Mouse (Mus musculus) MEL (cell line): ENCODE results near the gene Trim26. TPM values are rescaled to one million over a fixed set of nuclear protein-coding genes. Genes with fewer than 3 reads are reported as not detected.

Experiments used
- DNase-seq: peaks from one replicate; pipeline ENCODE4 v3.0.0; 2011; ENCODE audit warnings: low read depth, low spot score
- H3K27ac ChIP-seq: 2 replicates; pipeline ENCODE4 v1.5.1; 2012; ENCODE audit warnings: low read depth, mild to moderate bottlenecking, control low read depth, low read length, moderate library complexity; ENCODE audit not compliant: control insufficient read depth
- H3K27me3 ChIP-seq, 2 experiments: fragments of 150-350 bp in 1 of 2; sonication (generic) in 1 of 2; 2 replicates each; pipeline ENCODE4 v1.6.1; 2012; ENCODE audit warnings: low read length in 2 of 2, mild to moderate bottlenecking in 2 of 2, improper control_type of control experiment in 1 of 2, moderate library complexity in 1 of 2; ENCODE audit not compliant: insufficient read depth in 2 of 2, control insufficient read depth in 1 of 2
- H3K36me3 ChIP-seq, 2 experiments: 2 replicates each; pipeline ENCODE4 v1.6.1; 2012 to 2014; ENCODE audit warnings: low read length in 2 of 2, improper control_type of control experiment in 1 of 2, inconsistent platforms in 1 of 2, mild to moderate bottlenecking in 1 of 2; ENCODE audit not compliant: insufficient read depth in 2 of 2, control insufficient read depth in 1 of 2
- H3K4me1 ChIP-seq, 2 experiments: fragments of 150-350 bp in 1 of 2; sonication (generic) in 1 of 2; 2 replicates each; pipeline ENCODE4 v1.6.1; 2012; ENCODE audit warnings: low read length in 2 of 2, improper control_type of control experiment in 1 of 2, mild to moderate bottlenecking in 1 of 2; ENCODE audit not compliant: insufficient read depth in 2 of 2, control insufficient read depth in 1 of 2
- H3K4me3 ChIP-seq, 2 experiments: fragments of 150-350 bp in 1 of 2; sonication (generic) in 1 of 2; 2 replicates each; pipeline ENCODE4 v1.5.1; 2012; ENCODE audit warnings: low read depth in 2 of 2, low read length in 2 of 2, mild to moderate bottlenecking in 2 of 2, moderate library complexity in 2 of 2, control low read depth in 1 of 2, improper control_type of control experiment in 1 of 2; ENCODE audit not compliant: control insufficient read depth in 1 of 2, insufficient read depth in 1 of 2
- H3K79me2 ChIP-seq: 2 replicates; pipeline ENCODE4 v1.6.1; 2012; ENCODE audit warnings: mild to moderate bottlenecking, low read length, moderate library complexity; ENCODE audit not compliant: control insufficient read depth, poor library complexity, insufficient read depth
- H3K9ac ChIP-seq: 2 replicates; pipeline ENCODE4 v1.6.1; 2012; ENCODE audit warnings: low read depth, mild to moderate bottlenecking, control low read depth, low read length, moderate library complexity; ENCODE audit not compliant: control insufficient read depth, poor library complexity, severe bottlenecking
- H3K9me3 ChIP-seq: fragments of 150-350 bp; sonication (generic); replicated peaks from 2 replicates; pipeline ENCODE4 v1.6.1; 2012; ENCODE audit warnings: mild to moderate bottlenecking, low read length, improper control_type of control experiment, moderate library complexity; ENCODE audit not compliant: insufficient read depth
- BHLHE40 ChIP-seq: IDR thresholded peaks from 2 replicates; pipeline ENCODE4 v1.6.1; 2012; ENCODE audit warnings: low read depth, mild to moderate bottlenecking, inconsistent platforms, low read length, improper control_type of control experiment, borderline replicate concordance
- CHD1 ChIP-seq: IDR thresholded peaks from 2 replicates; pipeline ENCODE4 v1.6.1; 2012; ENCODE audit warnings: low read depth, mild to moderate bottlenecking, inconsistent platforms, low read length, improper control_type of control experiment
- CHD2 ChIP-seq: IDR thresholded peaks from 2 replicates; pipeline ENCODE4 v1.6.1; 2011; ENCODE audit warnings: low read length, improper control_type of control experiment
- E2F4 ChIP-seq: IDR thresholded peaks from 2 replicates; pipeline ENCODE4 v1.6.1; 2011; ENCODE audit warnings: low read depth, low read length, improper control_type of control experiment, borderline replicate concordance
- ELF1 ChIP-seq: IDR thresholded peaks from 2 replicates; pipeline ENCODE4 v1.6.1; 2014; ENCODE audit warnings: low read depth, mild to moderate bottlenecking, inconsistent platforms, low read length, improper control_type of control experiment, moderate library complexity
- EP300 ChIP-seq, 2 experiments: IDR thresholded peaks; 2 replicates each; pipeline ENCODE4 v1.6.1; 2011; ENCODE audit warnings: improper control_type of control experiment in 2 of 2, low read length in 2 of 2, low read depth in 1 of 2, mild to moderate bottlenecking in 1 of 2
- ETS1 ChIP-seq: IDR thresholded peaks from 2 replicates; pipeline ENCODE4 v1.6.1; 2012; ENCODE audit warnings: low read depth, mild to moderate bottlenecking, inconsistent platforms, low read length, improper control_type of control experiment, moderate library complexity
- GATA1 ChIP-seq: IDR thresholded peaks from 2 replicates; pipeline ENCODE4 v1.6.1; 2011; ENCODE audit warnings: low read depth, low read length, improper control_type of control experiment
- MAFK ChIP-seq: IDR thresholded peaks from 2 replicates; pipeline ENCODE4 v1.6.1; 2011; ENCODE audit warnings: low read depth, mild to moderate bottlenecking, low read length, improper control_type of control experiment, borderline replicate concordance
- MAX ChIP-seq: IDR thresholded peaks from 2 replicates; pipeline ENCODE4 v1.6.1; 2011; ENCODE audit warnings: low read length, improper control_type of control experiment
- MAZ ChIP-seq: IDR thresholded peaks from 2 replicates; pipeline ENCODE4 v1.6.1; 2012; ENCODE audit warnings: low read depth, mild to moderate bottlenecking, inconsistent platforms, low read length, improper control_type of control experiment
- MEF2A ChIP-seq: IDR thresholded peaks from 2 replicates; pipeline ENCODE4 v1.6.1; 2014; ENCODE audit warnings: low read depth, mild to moderate bottlenecking, inconsistent platforms, low read length, improper control_type of control experiment; ENCODE audit not compliant: poor library complexity, insufficient replicate concordance, severe bottlenecking; ENCODE audit errors: extremely low read depth
- MXI1 ChIP-seq: IDR thresholded peaks from 2 replicates; pipeline ENCODE4 v1.6.1; 2011; ENCODE audit warnings: mild to moderate bottlenecking, low read depth, low read length, improper control_type of control experiment
- MYB ChIP-seq: IDR thresholded peaks from 2 replicates; pipeline ENCODE4 v1.6.1; 2011; ENCODE audit warnings: mild to moderate bottlenecking, low read depth, low read length, improper control_type of control experiment
- MYC ChIP-seq: IDR thresholded peaks from 2 replicates; pipeline ENCODE4 v1.6.1; 2011; ENCODE audit warnings: low read depth, mild to moderate bottlenecking, low read length, improper control_type of control experiment, moderate library complexity
- POLR2A ChIP-seq, 2 experiments: IDR thresholded peaks; 2 replicates each; pipeline ENCODE4 v1.6.1; 2011 to 2012; ENCODE audit warnings: low read length in 2 of 2, mild to moderate bottlenecking in 2 of 2, control low read depth in 1 of 2, improper control_type of control experiment in 1 of 2, low read depth in 1 of 2, moderate library complexity in 1 of 2; ENCODE audit not compliant: control insufficient read depth in 1 of 2, insufficient read depth in 1 of 2, poor library complexity in 1 of 2
- POLR2AphosphoS2 ChIP-seq: IDR thresholded peaks from 2 replicates; pipeline ENCODE4 v1.6.1; 2011; ENCODE audit warnings: low read length, improper control_type of control experiment
- RAD21 ChIP-seq: IDR thresholded peaks from 2 replicates; pipeline ENCODE4 v1.6.1; 2011; ENCODE audit warnings: mild to moderate bottlenecking, low read depth, low read length, improper control_type of control experiment
- RCOR1 ChIP-seq: IDR thresholded peaks from 2 replicates; pipeline ENCODE4 v1.6.1; 2012; ENCODE audit warnings: low read depth, mild to moderate bottlenecking, inconsistent platforms, low read length, improper control_type of control experiment
- SIN3A ChIP-seq: IDR thresholded peaks from 2 replicates; pipeline ENCODE4 v1.6.1; 2012; ENCODE audit warnings: low read length, improper control_type of control experiment, inconsistent platforms
- TAL1 ChIP-seq: IDR thresholded peaks from 2 replicates; pipeline ENCODE4 v1.6.1; 2012; ENCODE audit warnings: mild to moderate bottlenecking, inconsistent platforms, low read length, moderate library complexity, mixed read lengths
- TBP ChIP-seq: IDR thresholded peaks from 2 replicates; pipeline ENCODE4 v1.8.0; 2011; ENCODE audit warnings: low read depth, low read length, improper control_type of control experiment
- TCF12 ChIP-seq: IDR thresholded peaks from 2 replicates; pipeline ENCODE4 v1.6.1; 2014; ENCODE audit warnings: low read depth, mild to moderate bottlenecking, inconsistent platforms, low read length, improper control_type of control experiment, moderate library complexity
- USF1 ChIP-seq: IDR thresholded peaks from 2 replicates; pipeline ENCODE4 v1.6.1; 2014; ENCODE audit warnings: low read depth, mild to moderate bottlenecking, inconsistent platforms, low read length, improper control_type of control experiment, moderate library complexity
- USF2 ChIP-seq, 2 experiments: IDR thresholded peaks; 2 replicates each; pipeline ENCODE4 v1.6.1; 2011 to 2012; ENCODE audit warnings: improper control_type of control experiment in 2 of 2, low read length in 2 of 2, borderline replicate concordance in 1 of 2, inconsistent platforms in 1 of 2, low read depth in 1 of 2, mild to moderate bottlenecking in 1 of 2; ENCODE audit not compliant: insufficient read depth in 1 of 2
- ZNF384 ChIP-seq: IDR thresholded peaks from 2 replicates; pipeline ENCODE4 v1.6.1; 2012; ENCODE audit warnings: low read depth, mild to moderate bottlenecking, inconsistent platforms, low read length, improper control_type of control experiment
- polyA plus RNA-seq, 2 experiments: library from polyadenylated mRNA; stranded (reverse) in 1 of 2; unstranded in 1 of 2; fragments of >175 nt in 1 of 2; fragments of >200 nt in 1 of 2; gene quantifications; 2 replicates each; pipeline versions ENCODE4 v1.2.1 to v1.2.4; 2012; ENCODE audit warnings: low replicate concordance in 2 of 2, low read depth in 1 of 2; ENCODE audit not compliant: insufficient read length in 2 of 2, insufficient read depth in 1 of 2, missing spikeins in 1 of 2
- total RNA-seq: library from RNA; depleted of rRNA; stranded (reverse); fragments of 300-350 nt; gene quantifications from 2 replicates; pipeline ENCODE4 v1.2.3, GENCODE M21; 2012

Trim26 gene
- total and polyA plus RNA-seq, 3 experiments: 5.6 to 12.4 TPM; not detected in 1

DNA sequence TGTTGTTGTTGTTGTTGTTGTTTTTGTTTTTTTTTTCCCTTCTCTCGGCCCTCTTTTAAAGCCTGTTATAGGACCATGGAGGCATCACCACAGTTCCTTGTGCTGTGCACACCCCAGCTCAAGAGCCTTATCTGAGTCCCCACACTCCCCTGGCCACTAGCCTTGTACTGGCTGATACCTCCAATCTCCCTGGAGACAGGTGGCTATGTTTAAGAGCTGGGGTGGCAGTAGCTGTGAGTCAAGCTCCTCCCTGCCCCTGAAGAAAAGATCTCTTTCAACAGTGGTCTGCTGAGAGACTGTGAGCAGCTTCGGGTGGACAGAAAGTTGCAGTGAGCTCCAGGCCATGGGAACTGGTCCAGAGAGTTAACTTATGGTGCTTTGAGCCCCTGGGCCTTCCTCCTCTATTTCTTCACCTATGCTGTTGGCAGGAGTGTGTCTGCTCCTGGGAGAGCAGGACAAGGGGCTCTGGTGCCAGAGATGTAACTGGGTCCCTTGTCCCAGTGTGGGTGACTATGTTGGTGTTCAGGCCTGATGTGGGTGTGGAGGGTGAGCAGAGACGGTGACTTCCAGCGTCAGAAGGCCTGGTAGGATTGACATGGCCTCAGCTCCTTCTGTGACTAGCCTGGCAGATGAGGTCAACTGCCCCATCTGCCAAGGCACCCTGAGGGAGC lies 32.5 kb downstream of the Trim26 start, which contains the start of gene Trim10:
TSS of gene Trim10 (plus strand) at position 291 of the 671 bp plus-strand sequence.
- peaks cover 0 to 4% of the 10 kb centered on the region in 2 experiments; a peak in 2 of 4 replicates for H3K36me3 ChIP-seq
- peaks cover 7% of the 10 kb centered on the region for H3K79me2 ChIP-seq
- DNase-seq: peak; percentile 96
- peak within 1 kb of the TSS; percentile 89 for H3K27ac ChIP-seq
- H3K9me3 ChIP-seq: no peaks in the 10 kb centered on the region
- H3K4me3 ChIP-seq: peak within 1 kb of the TSS; percentile 71 to 80
- peak within 1 kb of the TSS; percentile 79 for H3K9ac ChIP-seq
- H3K4me1 ChIP-seq: peaks cover 0 to 4% of the 10 kb centered on the region in 2 experiments; a peak in 2 of 4 replicates
- H3K27me3 ChIP-seq: no peaks in the 10 kb centered on the region
- TF ChIP-seq RAD21 (no peak), TAL1 (peak; percentile 99), POLR2AphosphoS2 (no peak), SIN3A (peak; percentile 73), BHLHE40 (no peak), MAZ (no peak), ZNF384 (peak; percentile 76), ELF1 (0 out of 2 replicates have a peak, but pooled peaks have one; percentile 7), MXI1 (peak; percentile 26; the same call in 1 of the 2 replicates), MAFK (no peak), GATA1 (peak; percentile 98), EP300 (IDR thresholded peaks at IDR 0.05; ENCODE audit: low read depth in 1 of 2, low read length in 2 of 2) (peak; percentile 94 to 98), MYB (no peak), TBP (peak; percentile 71), TCF12 (peak; percentile 99), USF2 (IDR thresholded peaks at IDR 0.05; ENCODE audit: borderline replicate concordance in 1 of 2, insufficient read depth in 1 of 2, low read depth in 1 of 2, low read length in 2 of 2) (no peak), ETS1 (peak; percentile 87), E2F4 (no peak), RCOR1 (peak; percentile 78), CHD2 (no peak), MAX (no peak), MEF2A (no peak), POLR2A (IDR thresholded peaks at IDR 0.05; ENCODE audit: control insufficient read depth in 1 of 2, insufficient read depth in 1 of 2, low read depth in 1 of 2, low read length in 2 of 2, poor library complexity in 1 of 2) (peak in 1 of 2 experiments; percentile 59; a peak in 1 of 4 replicates), USF1 (no peak), MYC (0 out of 2 replicates have a peak, but pooled peaks have one; percentile 27), CHD1 (no peak)
